Mouse (Mus musculus) midbrain, embryonic 16.5 days (tissue): ENCODE measurements around the gene Mapk8ip3. TPM values are rescaled to one million over a fixed set of nuclear protein-coding genes. Genes with fewer than 3 reads are reported as not detected.

Source experiments
- ATAC-seq: fragments of 200-750 bp; cut with Nextera tagmentation; 2 replicates; pipeline ENCODE4 v1.8.0; 2017; ENCODE audit warnings: moderate TSS enrichment
- H3K27ac ChIP-seq: fragments of 300-500 bp; sonication (generic); 2 replicates; pipeline ENCODE4 v1.5.1; 2014; ENCODE audit warnings: mild to moderate bottlenecking, low read length, mixed read lengths
- H3K27me3 ChIP-seq: fragments of 300-500 bp; sonication (generic); 2 replicates; pipeline ENCODE4 v1.6.1; 2014; ENCODE audit warnings: low read depth, low read length, mixed read lengths; ENCODE audit not compliant: control insufficient read depth, insufficient read depth
- H3K36me3 ChIP-seq: fragments of 300-500 bp; sonication (generic); 2 replicates; pipeline ENCODE4 v1.6.1; 2014; ENCODE audit warnings: mild to moderate bottlenecking, low read length, moderate library complexity, mixed read lengths; ENCODE audit not compliant: control insufficient read depth, insufficient read depth
- H3K4me1 ChIP-seq: fragments of 300-500 bp; sonication (generic); 2 replicates; pipeline ENCODE4 v1.6.1; 2014; ENCODE audit warnings: mild to moderate bottlenecking, low read length, mixed read lengths; ENCODE audit not compliant: control insufficient read depth, insufficient read depth
- H3K4me2 ChIP-seq: fragments of 300-500 bp; sonication (generic); 2 replicates; pipeline ENCODE4 v1.6.1; 2014; ENCODE audit warnings: mild to moderate bottlenecking, low read length, mixed read lengths
- H3K4me3 ChIP-seq: fragments of 300-500 bp; sonication (generic); 2 replicates; pipeline ENCODE4 v1.5.1; 2014; ENCODE audit warnings: low read depth, mild to moderate bottlenecking, low read length, moderate library complexity, mixed read lengths
- H3K9ac ChIP-seq: fragments of 300-500 bp; sonication (generic); 2 replicates; pipeline ENCODE4 v1.6.1; 2014; ENCODE audit warnings: low read depth, low read length, mixed read lengths
- H3K9me3 ChIP-seq: fragments of 300-500 bp; sonication (generic); replicated peaks from 2 replicates; pipeline ENCODE4 v1.6.1; 2014; ENCODE audit warnings: mild to moderate bottlenecking, low read length, mixed read lengths; ENCODE audit not compliant: control insufficient read depth, poor library complexity, severe bottlenecking
- WGBS: fragments of 180-500 bp; shearing (Covaris S2); extraction: QIAGEN DNeasy Blood & Tissue Kit; methylation state at CpG from one replicate; pipeline ENCODE4 v1.1.7; 2014; 5-methylcytosine and 5-hydroxymethylcytosine counted together
- polyA plus RNA-seq: library from polyadenylated mRNA; unstranded; fragments of >200 nt; fragmentation: Nextera tagmentation; extraction: Ambion mirVana; gene quantifications from 2 replicates; pipeline ENCODE4 v1.2.1, GENCODE M21; 2015

Mapk8ip3 gene
- polyA plus RNA-seq, 1 experiment from 2014 or later = 104 TPM

GRCm38 (mm10) chr17:24850065-24850772 is 86.6 kb downstream of the Mapk8ip3 start, which contains the start of gene Fahd1:
TSS of gene Fahd1 (minus strand) at chr17:24850364.
- Histone ChIP-seq H3K9ac (peak within 1 kb of the TSS; percentile 82), H3K4me2 (peak within 1 kb of the TSS; percentile 95), H3K27ac (peak within 1 kb of the TSS; percentile 95), H3K9me3 (no peaks in the 10 kb centered on the region), H3K27me3 (no peaks in the 10 kb centered on the region), H3K36me3 (peaks cover 9% of the 10 kb centered on the region; the same call in 1 of the 2 replicates), H3K4me3 (peak within 1 kb of the TSS; percentile 76), H3K4me1 (peaks cover 17% of the 10 kb centered on the region)
- under 1% methylated on average over 56 of the region's 58 CpGs for WGBS
- ATAC-seq = peak; percentile 100

DNA sequence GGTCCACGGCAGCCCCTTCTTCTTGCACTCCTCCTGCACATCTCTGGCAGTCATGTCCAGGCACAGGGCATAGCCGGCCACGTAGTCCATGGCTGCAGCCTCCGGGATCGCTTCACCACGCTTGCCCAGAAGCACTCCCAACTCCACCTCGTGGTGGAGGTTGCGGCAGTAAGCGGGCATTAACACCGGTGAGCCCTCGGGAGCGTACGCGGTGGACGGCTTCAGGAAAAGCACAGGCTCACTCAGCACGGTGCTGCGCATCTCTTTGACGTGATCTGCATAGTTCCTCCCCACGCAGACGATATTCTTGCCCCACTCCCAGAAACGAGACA is 87.1 kb downstream of the Mapk8ip3 start:
- no peaks in the 10 kb centered on the region for H3K9me3 ChIP-seq
- whole genome bisulfite sequencing = 0% methylated on average over 21 of the region's 21 CpGs
- peaks cover 17% of the 10 kb centered on the region for H3K4me1 ChIP-seq
- H3K36me3 ChIP-seq = peaks cover 9% of the 10 kb centered on the region; the same call in 1 of the 2 replicates
- H3K9ac ChIP-seq = peak overlapping the region; percentile 82
- H3K4me3 ChIP-seq = peak overlapping the region; percentile 76
- H3K27me3 ChIP-seq = no peaks in the 10 kb centered on the region; the same call in 1 of the 2 replicates
- H3K27ac ChIP-seq = peak overlapping the region; percentile 95
- peak overlapping the region; percentile 95 for H3K4me2 ChIP-seq
- ATAC-seq = peak; percentile 82; the same call in 1 of the 2 replicates

DNA sequence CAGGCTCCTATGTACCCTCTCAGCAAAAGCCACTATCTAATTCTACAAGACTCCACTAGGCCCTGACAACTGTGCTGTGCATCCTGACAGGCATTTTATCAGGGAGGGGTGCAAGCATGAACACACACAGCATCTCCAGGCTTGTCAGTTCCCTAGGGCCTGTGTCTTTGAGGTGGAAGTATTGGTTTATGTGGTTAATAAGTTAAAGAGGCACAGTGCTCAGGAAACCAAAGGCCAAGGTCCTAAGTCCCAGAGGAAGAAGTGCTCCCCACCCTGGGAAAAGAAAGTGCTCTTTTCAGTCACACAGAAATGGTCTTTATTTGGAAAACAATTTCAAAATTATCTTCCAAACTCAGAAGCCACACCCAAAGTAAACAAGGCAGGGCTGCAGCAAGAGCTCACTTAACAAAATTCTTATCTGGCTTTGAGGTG is 88.2 kb downstream of the Mapk8ip3 start:
- Histone ChIP-seq H3K4me2 (peak overlapping the region; percentile 40), H3K27me3 (no peaks in the 10 kb centered on the region; the same call in 1 of the 2 replicates), H3K36me3 (0 out of 2 replicates have a peak, but pooled peaks cover 3% of the 10 kb centered on the region), H3K9me3 (no peaks in the 10 kb centered on the region), H3K9ac (no peak overlapping the region), H3K27ac (no peak overlapping the region), H3K4me1 (peaks cover 17% of the 10 kb centered on the region), H3K4me3 (peak overlapping the region; percentile 6; the same call in 1 of the 2 replicates)
- no peak for ATAC-seq

GRCm38 (mm10) chr17:24847386-24847785 is 89.4 kb downstream of the Mapk8ip3 start:
- ATAC-seq = no peak
- no peaks in the 10 kb centered on the region for H3K36me3 ChIP-seq
- H3K9me3 ChIP-seq = no peaks in the 10 kb centered on the region
- no peak overlapping the region for H3K4me2 ChIP-seq
- no peak overlapping the region for H3K27ac ChIP-seq
- no peak overlapping the region for H3K9ac ChIP-seq
- peaks cover 17% of the 10 kb centered on the region for H3K4me1 ChIP-seq
- WGBS = 95% methylated on average over 1 of the region's 1 CpGs
- no peaks in the 10 kb centered on the region; the same call in 1 of the 2 replicates for H3K27me3 ChIP-seq
- H3K4me3 ChIP-seq = no peak overlapping the region

DNA sequence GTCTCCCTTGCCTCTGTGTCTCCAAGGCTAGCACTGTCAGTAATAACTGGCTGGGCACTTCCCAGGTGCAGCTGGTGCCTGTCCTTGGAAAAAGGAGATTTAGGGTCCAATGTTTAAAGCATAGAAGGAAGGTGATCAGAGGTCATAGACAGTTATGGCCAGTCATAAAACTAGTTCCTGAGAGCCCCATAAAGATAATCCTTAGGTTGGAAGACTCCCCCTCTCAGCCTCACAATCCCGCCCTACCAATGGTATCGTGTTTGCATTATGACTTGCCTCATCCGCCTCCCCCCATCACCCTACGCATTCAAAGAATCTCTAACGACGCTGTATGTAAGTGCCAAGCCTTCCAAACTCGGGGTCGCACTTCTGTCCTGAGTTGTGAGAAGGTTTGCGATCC is 92.3 kb downstream of the Mapk8ip3 start:
- H3K9me3 ChIP-seq = no peaks in the 10 kb centered on the region
- H3K4me1 ChIP-seq = peaks cover 10% of the 10 kb centered on the region
- H3K27ac ChIP-seq = no peak overlapping the region
- no peak overlapping the region for H3K4me3 ChIP-seq
- no peak overlapping the region for H3K9ac ChIP-seq
- WGBS = 57% methylated on average over 9 of the region's 9 CpGs
- H3K27me3 ChIP-seq = peaks cover 5% of the 10 kb centered on the region
- no peak for ATAC-seq
- no peak overlapping the region for H3K4me2 ChIP-seq
- no peaks in the 10 kb centered on the region for H3K36me3 ChIP-seq

- Histone ChIP-seq H3K36me3 (no peaks in the 10 kb centered on the region), H3K27ac (no peak overlapping the region), H3K4me3 (no peak overlapping the region), H3K4me2 (no peak overlapping the region), H3K9me3 (no peaks in the 10 kb centered on the region), H3K27me3 (peaks cover 5% of the 10 kb centered on the region), H3K4me1 (no peaks in the 10 kb centered on the region), H3K9ac (no peak overlapping the region)
- no peak for ATAC-seq
- 61% methylated on average over 2 of the region's 2 CpGs for WGBS
These were observed 94.1 kb downstream of the Mapk8ip3 start for GRCm38 (mm10) chr17:24842631-24843030.

Other genes with a start within 250 kb of the Mapk8ip3 start
- gene Syngr3, start 247.0 kb downstream of the Mapk8ip3 start, polyA plus RNA-seq = 266 and 303 TPM in 2 replicates
- gene Gfer, start 240.8 kb downstream of the Mapk8ip3 start, polyA plus RNA-seq = 33.7 and 40.8 TPM in 2 replicates
- gene Noxo1, start 240.7 kb downstream of the Mapk8ip3 start, polyA plus RNA-seq = 1.9 and 2.2 TPM in 2 replicates
- gene Tbl3, start 229.3 kb downstream of the Mapk8ip3 start, polyA plus RNA-seq = 61.8 and 69.2 TPM in 2 replicates
- 0.28 TPM in 1 of 2 replicates, not detected in the other for gene Rnf151, start 218.9 kb downstream of the Mapk8ip3 start, polyA plus RNA-seq
- gene Rps2, start 218.9 kb downstream of the Mapk8ip3 start, polyA plus RNA-seq = 657 and 682 TPM in 2 replicates
- gene Ndufb10, start 212.5 kb downstream of the Mapk8ip3 start, polyA plus RNA-seq = 264 and 289 TPM in 2 replicates
- gene Rpl3l, start 209.2 kb downstream of the Mapk8ip3 start, polyA plus RNA-seq = not detected in 2 replicates
- 14.9 and 17.5 TPM in 2 replicates for gene Msrb1, start 200.3 kb downstream of the Mapk8ip3 start, polyA plus RNA-seq
- not detected in 2 replicates for gene Hs3st6, start 184.0 kb downstream of the Mapk8ip3 start, polyA plus RNA-seq
- gene Meiob, start 132.7 kb downstream of the Mapk8ip3 start, polyA plus RNA-seq = not detected in 2 replicates
- 62.9 and 72.2 TPM in 2 replicates for gene Hagh, start 96.8 kb downstream of the Mapk8ip3 start, polyA plus RNA-seq
- 19.6 and 20.2 TPM in 2 replicates for gene Fahd1, start 86.6 kb downstream of the Mapk8ip3 start, polyA plus RNA-seq
- not detected in 2 replicates for gene Igfals, start 71.0 kb downstream of the Mapk8ip3 start, polyA plus RNA-seq
- gene Nubp2, start 50.6 kb downstream of the Mapk8ip3 start, polyA plus RNA-seq = 54.3 and 54.7 TPM in 2 replicates
- 85.8 and 90.5 TPM in 2 replicates for gene Spsb3, start 50.3 kb downstream of the Mapk8ip3 start, polyA plus RNA-seq
- 28.6 and 28.8 TPM in 2 replicates for gene Eme2, start 41.9 kb downstream of the Mapk8ip3 start, polyA plus RNA-seq
- 72.9 and 77.2 TPM in 2 replicates for gene Mrps34, start 41.9 kb downstream of the Mapk8ip3 start, polyA plus RNA-seq
- 79.7 and 88.6 TPM in 2 replicates for gene Nme3, start 40.5 kb downstream of the Mapk8ip3 start, polyA plus RNA-seq
- gene Jpt2, start 23.7 kb upstream of the Mapk8ip3 start, polyA plus RNA-seq = 86.2 and 100 TPM in 2 replicates
- 4.6 and 5.3 TPM in 2 replicates for gene Cramp1l, start 78.8 kb upstream of the Mapk8ip3 start, polyA plus RNA-seq
- gene Ift140, start 79.1 kb upstream of the Mapk8ip3 start, polyA plus RNA-seq = 18.8 and 20.1 TPM in 2 replicates
- 10.3 and 11.1 TPM in 2 replicates for gene Tmem204, start 146.6 kb upstream of the Mapk8ip3 start, polyA plus RNA-seq
- 51.9 and 53.4 TPM in 2 replicates for gene Telo2, start 179.0 kb upstream of the Mapk8ip3 start, polyA plus RNA-seq
- 0.38 TPM in 1 of 2 replicates, not detected in the other for gene Ptx4, start 183.8 kb upstream of the Mapk8ip3 start, polyA plus RNA-seq
- 33.6 and 36.1 TPM in 2 replicates for gene Clcn7, start 196.4 kb upstream of the Mapk8ip3 start, polyA plus RNA-seq
- gene Ccdc154, start 225.5 kb upstream of the Mapk8ip3 start, polyA plus RNA-seq = not detected in 2 replicates
- gene Gm38655, start 238.5 kb upstream of the Mapk8ip3 start, polyA plus RNA-seq = not detected in 2 replicates
- 33.7 and 33.8 TPM in 2 replicates for gene BC003965, start 247.6 kb upstream of the Mapk8ip3 start, polyA plus RNA-seq